28 mouse cellular contexts compared by ENCODE assay signal in the genomic region with DNA sequence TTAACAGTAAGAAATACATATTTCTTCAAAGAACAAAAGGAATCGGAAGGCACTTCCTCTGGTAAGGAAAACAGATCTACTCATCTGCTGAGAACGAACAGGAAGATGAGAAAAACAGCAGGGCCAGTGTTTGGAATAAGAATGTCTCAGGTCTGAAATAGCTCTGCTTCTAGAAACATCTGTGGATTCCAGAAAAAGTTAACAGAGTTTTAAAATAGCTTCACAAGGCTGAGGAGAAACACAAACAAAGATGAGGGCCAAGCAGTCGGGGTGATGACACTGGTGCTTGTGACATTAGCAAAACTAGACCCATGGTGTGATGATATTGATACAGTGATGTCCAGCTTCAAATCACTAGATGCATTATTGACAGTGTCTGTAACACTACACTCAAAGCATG. TPM values are rescaled to one million over a fixed set of nuclear protein-coding genes. Genes with fewer than 3 reads are reported as not detected.
A peak's percentile ranks its signal among the peaks of the same experiment; 100 is the strongest.
DNase-seq lines count a peak whose midpoint lies in the region; ATAC-seq and TF ChIP-seq lines count a peak whose summit lies in the region.
"Had no signal": no experiment of that assay in that cellular context is flagged by ENCODE, and none has a peak within 500 bp of the region (broad histone marks: within the 10 kb centered on the region; RNA-seq: fewer than 3 reads in every experiment).

No protein-coding gene starts in this region.

- H3K27ac ChIP-seq in heart, embryonic 11.5 days (ENCODE audit: low read depth, low read length), result no peak overlapping the region
- H3K27ac ChIP-seq in layer of hippocampus, adult 2 months, result peak overlapping the region; percentile 91
- peak overlapping the region; percentile 95 for H3K27ac ChIP-seq in brown adipose tissue, adult 24 weeks (replicated peaks; ENCODE audit: low read depth, low read length)
- H3K27ac ChIP-seq: forebrain, embryonic 15.5 days; hindbrain, embryonic 14.5 days; limb, embryonic 12.5 days; liver, embryonic 13.5 days; lung, embryonic 15.5 days; midbrain, embryonic 13.5 days had no signal

- no peak for ATAC-seq in heart, embryonic 11.5 days (replicated peaks; ENCODE audit: insufficient number of reproducible peaks, low FRiP score, low TSS enrichment)
- ATAC-seq: forebrain, embryonic 15.5 days; inflammation-experienced regulatory T-cells, adult 6 months; midbrain, embryonic 13.5 days had no signal

- no peaks in the 10 kb centered on the region for H3K9me3 ChIP-seq in heart, embryonic 11.5 days (replicated peaks; ENCODE audit: control insufficient read depth, low read length)
- H3K9me3 ChIP-seq: forebrain, embryonic 15.5 days; limb, embryonic 12.5 days; liver, embryonic 13.5 days; lung, embryonic 15.5 days; midbrain, embryonic 13.5 days had no signal

- TF ChIP-seq CTCF in layer of hippocampus, adult 2 months (conservative IDR thresholded peaks at IDR 0.05), result no peak

- H3K9ac ChIP-seq in heart, embryonic 11.5 days (ENCODE audit: low read depth, low read length), result no peak overlapping the region
- H3K9ac ChIP-seq: forebrain, embryonic 15.5 days; hindbrain, embryonic 14.5 days; limb, embryonic 12.5 days; liver, embryonic 13.5 days; lung, embryonic 15.5 days; midbrain, embryonic 13.5 days had no signal

- H3K4me2 ChIP-seq in heart, embryonic 11.5 days, result no peak overlapping the region
- H3K4me2 ChIP-seq: forebrain, embryonic 15.5 days; hindbrain, embryonic 14.5 days; limb, embryonic 12.5 days; liver, embryonic 13.5 days; lung, embryonic 15.5 days; midbrain, embryonic 13.5 days had no signal

- WGBS in heart, embryonic 11.5 days (ENCODE audit: insufficient replicate concordance), result 52% methylated on average over 3 of the region's 3 CpGs

- H3K36me3 ChIP-seq in heart, embryonic 11.5 days (ENCODE audit: control insufficient read depth, insufficient read depth, low read length), result no peaks in the 10 kb centered on the region
- H3K36me3 ChIP-seq: forebrain, embryonic 15.5 days; limb, embryonic 12.5 days; liver, embryonic 13.5 days; lung, embryonic 15.5 days; midbrain, embryonic 13.5 days had no signal

- no peaks in the 10 kb centered on the region for H3K4me1 ChIP-seq in heart, embryonic 11.5 days (ENCODE audit: control insufficient read depth, insufficient read depth, low read length)
- H3K4me1 ChIP-seq in brown adipose tissue, adult 24 weeks (ENCODE audit: control insufficient read depth, insufficient read depth, insufficient read length, low read length), result peaks cover 4% of the 10 kb centered on the region
- H3K4me1 ChIP-seq: forebrain, embryonic 15.5 days; liver, embryonic 13.5 days had no signal

- no peaks in the 10 kb centered on the region for H3K27me3 ChIP-seq in heart, embryonic 11.5 days (ENCODE audit: control insufficient read depth, insufficient read depth, low read length)
- H3K27me3 ChIP-seq: forebrain, embryonic 15.5 days; limb, embryonic 12.5 days; liver, embryonic 13.5 days; lung, embryonic 15.5 days; midbrain, embryonic 13.5 days had no signal

- DNase-seq in heart, adult 18-20 months, result peak; percentile 57 to 59
- no peak for DNase-seq in layer of hippocampus, adult 2 months (ENCODE audit: low spot score in 2 of 2)
- no peak for DNase-seq in layer of hippocampus, adult 18-20 months (ENCODE audit: low spot score in 2 of 2)
- peak; percentile 28 for DNase-seq in lung, postnatal 14 days
- no peak for DNase-seq in right cerebral cortex, postnatal 36 days (ENCODE audit: low spot score in 2 of 2)
- no peak for DNase-seq in urinary bladder, postnatal 36 days (ENCODE audit: low spot score in 2 of 2)
- DNase-seq: adrenal gland, adult 8-10 months; cerebellum, adult 9-10 months; heart, postnatal 36 days; kidney, adult 8-10 months; kidney, postnatal 10 days; liver, embryonic 13.5 days; right cerebral cortex, postnatal 14 days; thymus, postnatal 14 days had no signal

- no peak overlapping the region for H3K4me3 ChIP-seq in heart, embryonic 11.5 days (ENCODE audit: low read depth, low read length)
- no peak overlapping the region for H3K4me3 ChIP-seq in layer of hippocampus, adult 2 months
- H3K4me3 ChIP-seq in brown adipose tissue, adult 24 weeks (ENCODE audit: insufficient read depth, low read depth, low read length), result no peak overlapping the region
- H3K4me3 ChIP-seq: forebrain, embryonic 15.5 days; limb, embryonic 12.5 days; liver, embryonic 13.5 days; lung, embryonic 15.5 days; midbrain, embryonic 13.5 days had no signal

RNA-seq across cellular contexts. Expression of a gene that starts 2.6 kb away (rescaled TPM):
- 10 to 100 TPM; 13.2 to 15.1 TPM for total RNA-seq in heart, adult 18-20 months (2021)
- 1.4 and 1.8 TPM in 2 replicates for polyA plus RNA-seq in heart, embryonic 11.5 days (2014; fragmentation: Nextera tagmentation; extraction: Ambion mirVana)
- 1 to 10 TPM; 6.5 to 8.1 TPM for total RNA-seq in layer of hippocampus, adult 2 months (2021)
- 1 to 10 TPM; 6.5 to 8.0 TPM for total RNA-seq in layer of hippocampus, adult 18-20 months (2021)
- polyA plus RNA-seq in brown adipose tissue, adult 24 weeks (2012; ENCODE audit: insufficient read depth, insufficient read length, missing spikeins), result 10.1 and 12.4 TPM in 2 replicates
- total RNA-seq: monocyte, adult 5-6 weeks; neutrophil, adult 5-6 weeks had no signal

RNA-seq across cellular contexts. Expression of a gene that starts 14.1 kb away (rescaled TPM):
- 1 to 10 TPM; 1.3 to 1.5 TPM for total RNA-seq in heart, adult 18-20 months (2021)
- polyA plus RNA-seq in heart, embryonic 11.5 days (2014; fragmentation: Nextera tagmentation; extraction: Ambion mirVana), result 0.42 and 0.56 TPM in 2 replicates
- 1 to 10 TPM in 1 of 2 experiments, under 1 TPM in 1; 0.79 to 1.7 TPM for total RNA-seq in layer of hippocampus, adult 2 months (2021)
- 1 to 10 TPM; 1.4 to 1.5 TPM for total RNA-seq in layer of hippocampus, adult 18-20 months (2021)
- polyA plus RNA-seq in brown adipose tissue, adult 24 weeks (2012; ENCODE audit: insufficient read depth, insufficient read length, missing spikeins), result 1.8 and 2.0 TPM in 2 replicates
- polyA plus RNA-seq: spleen, adult 2 months had no signal

RNA-seq across cellular contexts. Expression of a gene that starts 37.1 kb away (rescaled TPM):
- 10 to 100 TPM; 13.3 to 16.9 TPM for total RNA-seq in heart, adult 18-20 months (2021)
- polyA plus RNA-seq in heart, embryonic 11.5 days (2014; fragmentation: Nextera tagmentation; extraction: Ambion mirVana), result 0.60 and 0.79 TPM in 2 replicates
- total RNA-seq in layer of hippocampus, adult 2 months (2021), result 1 to 10 TPM in 1 of 2 experiments, under 1 TPM in 1; 0.83 to 1.2 TPM
- under 1 TPM; 0.62 to 0.91 TPM for total RNA-seq in layer of hippocampus, adult 18-20 months (2021)
- 28.9 and 34.2 TPM in 2 replicates for polyA plus RNA-seq in brown adipose tissue, adult 24 weeks (2012; ENCODE audit: insufficient read depth, insufficient read length, missing spikeins)
- total RNA-seq: granulocyte monocyte progenitor cell, adult 5-6 weeks; megakaryocyte, adult 5-6 weeks; MEL; monocyte, adult 5-6 weeks; neutrophil, adult 5-6 weeks had no signal

Comparison
In these comparisons a context has a peak if more than half of its experiments do, and no peak if none do; other contexts are left out.
1. DNase-seq: peak in heart, adult 18-20 months (2 of 2) and lung, postnatal 14 days (single experiment); none in layer of hippocampus, adult 2 months (0 of 2), layer of hippocampus, adult 18-20 months (0 of 2), right cerebral cortex, postnatal 36 days (0 of 2) and urinary bladder, postnatal 36 days (0 of 2).
2. RNA of a gene that starts 37.1 kb away (total RNA-seq): 13.3 to 16.9 TPM in heart, adult 18-20 months; 0.83 to 1.2 TPM in layer of hippocampus, adult 2 months and 0.62 to 0.91 TPM in layer of hippocampus, adult 18-20 months; every median in the first group is over 4 times any median in the second.